Mouse (Mus musculus): ENCODE data around the gene Cbfb. TPM values are rescaled to one million over a fixed set of nuclear protein-coding genes. Genes with fewer than 3 reads are reported as not detected.

Cbfb gene
- total RNA-seq, 1 experiment = 47.0 TPM

- no peak for DNase-seq (ENCODE audit: low read depth, low spot score)
- no peaks in the 10 kb centered on the region for H3K9me3 ChIP-seq (ENCODE audit: control insufficient read depth, insufficient read depth, low read depth, low read length)
- TF ChIP-seq HCFC1 (IDR thresholded peaks at IDR 0.05; ENCODE audit: borderline replicate concordance, insufficient read depth, low read length) (no peak), ZNF384 (IDR thresholded peaks at IDR 0.05; ENCODE audit: low read depth, low read length) (no peak), MAFK (IDR thresholded peaks at IDR 0.05; ENCODE audit: insufficient read depth, low read depth, low read length) (no peak), CHD2 (IDR thresholded peaks at IDR 0.05; ENCODE audit: low read depth, low read length) (no peak), ZC3H11A (IDR thresholded peaks at IDR 0.05; ENCODE audit: borderline replicate concordance, low read depth, low read length) (no peak)
- no peak overlapping the region for H3K4me3 ChIP-seq (ENCODE audit: insufficient read depth in 1 of 2, low read depth in 1 of 2, low read length in 2 of 2, poor library complexity in 1 of 2, severe bottlenecking in 1 of 2)
- no peaks in the 10 kb centered on the region for H3K36me3 ChIP-seq (ENCODE audit: control insufficient read depth, insufficient read depth, low read length, poor library complexity, severe bottlenecking)
- in situ Hi-C loops (cut with MboI; ENCODE audit: low sequenced_read_pairs in 2 of 2, unreplicated experiment in 2 of 2) = loop anchor here in 1 of 2 experiments (25.0 kb wide), 1 partner anchor 623 kb away; the partner anchor contains the start of genes Ciao2b and Rrad
- H3K9ac ChIP-seq (ENCODE audit: insufficient read depth, low read depth, low read length, poor library complexity, severe bottlenecking) = no peak overlapping the region
- H3K4me1 ChIP-seq (ENCODE audit: control insufficient read depth in 2 of 2, insufficient read depth in 2 of 2, low read length in 2 of 2, poor library complexity in 1 of 2) = peaks cover 0 to 8% of the 10 kb centered on the region in 2 experiments; a peak in 2 of 4 replicates
- H3K27ac ChIP-seq (ENCODE audit: insufficient read depth, low read depth, low read length, poor library complexity, severe bottlenecking) = no peak overlapping the region
These were observed 90.1 kb downstream of the Cbfb start for GRCm38 (mm10) chr8:105260371-105261099.

GRCm38 (mm10) chr8:105261326-105261980, 91.0 kb downstream of the Cbfb start:
- H3K27ac ChIP-seq (ENCODE audit: insufficient read depth, low read depth, low read length, poor library complexity, severe bottlenecking) = no peak overlapping the region
- no peak for DNase-seq (ENCODE audit: low read depth, low spot score)
- H3K36me3 ChIP-seq (ENCODE audit: control insufficient read depth, insufficient read depth, low read length, poor library complexity, severe bottlenecking) = no peaks in the 10 kb centered on the region
- H3K9ac ChIP-seq (ENCODE audit: insufficient read depth, low read depth, low read length, poor library complexity, severe bottlenecking) = no peak overlapping the region
- no peak for TF ChIP-seq ZC3H11A (IDR thresholded peaks at IDR 0.05; ENCODE audit: borderline replicate concordance, low read depth, low read length)
- TF ChIP-seq ZNF384 (IDR thresholded peaks at IDR 0.05; ENCODE audit: low read depth, low read length) = peak; percentile 67
- no peak for TF ChIP-seq MAFK (IDR thresholded peaks at IDR 0.05; ENCODE audit: insufficient read depth, low read depth, low read length)
- no peak for TF ChIP-seq CHD2 (IDR thresholded peaks at IDR 0.05; ENCODE audit: low read depth, low read length)
- no peak for TF ChIP-seq HCFC1 (IDR thresholded peaks at IDR 0.05; ENCODE audit: borderline replicate concordance, insufficient read depth, low read length)
- H3K4me1 ChIP-seq (ENCODE audit: control insufficient read depth in 2 of 2, insufficient read depth in 2 of 2, low read length in 2 of 2, poor library complexity in 1 of 2) = peaks cover 0 to 8% of the 10 kb centered on the region in 2 experiments; a peak in 2 of 4 replicates
- no peak overlapping the region for H3K4me3 ChIP-seq (ENCODE audit: insufficient read depth in 1 of 2, low read depth in 1 of 2, low read length in 2 of 2, poor library complexity in 1 of 2, severe bottlenecking in 1 of 2)
- in situ Hi-C loops (cut with MboI; ENCODE audit: low sequenced_read_pairs in 2 of 2, unreplicated experiment in 2 of 2) = loop anchor here in 1 of 2 experiments (25.0 kb wide), 1 partner anchor 624 kb away; the partner anchor contains the start of genes Ciao2b and Rrad
- no peaks in the 10 kb centered on the region for H3K9me3 ChIP-seq (ENCODE audit: control insufficient read depth, insufficient read depth, low read depth, low read length)

- H3K4me3 ChIP-seq (ENCODE audit: insufficient read depth in 1 of 2, low read depth in 1 of 2, low read length in 2 of 2, poor library complexity in 1 of 2, severe bottlenecking in 1 of 2) = no peak overlapping the region; a peak in 1 of 4 replicates
These were observed 92.9 kb downstream of the Cbfb start for GRCm38 (mm10) chr8:105263244-105263912.

More at GRCm38 (mm10) chr8:105263244-105263912, 92.9 kb downstream of the Cbfb start:
- DNase-seq (ENCODE audit: low read depth, low spot score) = no peak
- in situ Hi-C loops (cut with MboI; ENCODE audit: low sequenced_read_pairs in 2 of 2, unreplicated experiment in 2 of 2) = loop anchor here in 1 of 2 experiments (25.0 kb wide), 1 partner anchor 626 kb away; the partner anchor contains the start of genes Ciao2b and Rrad
- no peaks in the 10 kb centered on the region for H3K9me3 ChIP-seq (ENCODE audit: control insufficient read depth, insufficient read depth, low read depth, low read length)
- TF ChIP-seq CHD2 (IDR thresholded peaks at IDR 0.05; ENCODE audit: low read depth, low read length) (no peak), ZNF384 (IDR thresholded peaks at IDR 0.05; ENCODE audit: low read depth, low read length) (no peak), ZC3H11A (IDR thresholded peaks at IDR 0.05; ENCODE audit: borderline replicate concordance, low read depth, low read length) (no peak), MAFK (IDR thresholded peaks at IDR 0.05; ENCODE audit: insufficient read depth, low read depth, low read length) (no peak), HCFC1 (IDR thresholded peaks at IDR 0.05; ENCODE audit: borderline replicate concordance, insufficient read depth, low read length) (no peak)
- H3K4me1 ChIP-seq (ENCODE audit: control insufficient read depth in 2 of 2, insufficient read depth in 2 of 2, low read length in 2 of 2, poor library complexity in 1 of 2) = peaks cover 0 to 13% of the 10 kb centered on the region in 2 experiments; a peak in 2 of 4 replicates
- no peaks in the 10 kb centered on the region for H3K36me3 ChIP-seq (ENCODE audit: control insufficient read depth, insufficient read depth, low read length, poor library complexity, severe bottlenecking)
- no peak overlapping the region for H3K9ac ChIP-seq (ENCODE audit: insufficient read depth, low read depth, low read length, poor library complexity, severe bottlenecking)
- H3K27ac ChIP-seq (ENCODE audit: insufficient read depth, low read depth, low read length, poor library complexity, severe bottlenecking) = no peak overlapping the region

Data from ES-E14 (cell line).